Mouse (Mus musculus) lung, postnatal 0 days (tissue): ENCODE data around the gene Slc38a9.

Experiments
- CTCF ChIP-seq: IDR thresholded peaks from 2 replicates; pipeline ENCODE4 v1.5.1; 2016; ENCODE audit warnings: antibody characterized with exemption, mild to moderate bottlenecking
- EP300 ChIP-seq: IDR thresholded peaks from 2 replicates; pipeline ENCODE4 v1.6.1; 2016; ENCODE audit warnings: antibody characterized with exemption, mild to moderate bottlenecking, control low read depth

DNA sequence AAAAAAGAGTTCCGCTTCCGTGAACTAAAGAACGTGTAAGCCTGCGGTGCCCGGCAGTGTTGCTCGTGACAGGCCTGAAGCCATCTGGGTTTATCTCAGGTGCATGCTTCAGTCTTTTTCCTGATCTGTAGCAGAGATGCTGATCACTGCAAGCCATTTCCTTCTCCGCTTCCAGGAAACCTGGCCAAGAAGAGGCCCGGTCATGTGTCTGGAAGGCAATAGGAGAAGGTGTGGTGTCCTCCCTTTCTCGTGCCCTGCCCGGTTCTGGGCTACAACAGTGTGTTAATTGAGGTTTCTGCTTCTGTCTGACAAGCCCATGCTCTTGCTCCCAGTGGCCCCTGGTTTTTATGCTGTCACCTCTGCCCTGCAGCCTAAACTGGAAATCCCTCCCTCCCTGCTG, 115.3 kb downstream of the Slc38a9 start:
- no peak for TF ChIP-seq EP300
- no peak for TF ChIP-seq CTCF
